Mouse (Mus musculus) embryonic facial prominence, embryonic 15.5 days (tissue): ENCODE measurements at regions not wholly inside any gene's neighbourhood (a gene's known extent, or its start where the extent isn't known, plus 50 kb on each side); places are given as distances from the start of the nearest gene placed in this dataset.

Experiments used
- ATAC-seq: fragments of 200-750 bp; cut with Nextera tagmentation; 2 replicates; pipeline ENCODE4 v1.8.0; 2017; ENCODE audit warnings: low read depth, moderate TSS enrichment; ENCODE audit not compliant: insufficient number of reproducible peaks, low FRiP score, low TSS enrichment
- H3K27ac ChIP-seq: fragments of 300-500 bp; sonication (generic); replicated peaks from 2 replicates; pipeline ENCODE4 v1.5.1; 2015; ENCODE audit warnings: mild to moderate bottlenecking, inconsistent platforms
- H3K27me3 ChIP-seq: fragments of 300-500 bp; sonication (generic); 2 replicates; pipeline ENCODE4 v1.6.1; 2015; ENCODE audit warnings: inconsistent platforms
- H3K36me3 ChIP-seq: fragments of 300-500 bp; sonication (generic); 2 replicates; pipeline ENCODE4 v1.6.1; 2015; ENCODE audit warnings: mild to moderate bottlenecking, inconsistent platforms
- H3K4me1 ChIP-seq: fragments of 300-500 bp; sonication (generic); 2 replicates; pipeline ENCODE4 v1.6.1; 2015; ENCODE audit warnings: inconsistent platforms
- H3K4me2 ChIP-seq: fragments of 300-500 bp; sonication (generic); replicated peaks from 2 replicates; pipeline ENCODE4 v1.6.1; 2015; ENCODE audit warnings: mild to moderate bottlenecking, inconsistent platforms
- H3K4me3 ChIP-seq: fragments of 300-500 bp; sonication (generic); replicated peaks from 2 replicates; pipeline ENCODE4 v1.5.1; 2015; ENCODE audit warnings: mild to moderate bottlenecking, inconsistent platforms
- H3K9ac ChIP-seq: fragments of 300-500 bp; sonication (generic); 2 replicates; pipeline ENCODE4 v1.6.1; 2015; ENCODE audit warnings: inconsistent platforms
- H3K9me3 ChIP-seq: fragments of 300-500 bp; sonication (generic); replicated peaks from 2 replicates; pipeline ENCODE4 v1.6.1; 2016; ENCODE audit warnings: inconsistent platforms
- WGBS: fragments of 180-500 bp; shearing (Covaris S2); methylation state at CpG from one replicate; pipeline ENCODE4 v1.1.7; 2015; 5-methylcytosine and 5-hydroxymethylcytosine counted together

DNA sequence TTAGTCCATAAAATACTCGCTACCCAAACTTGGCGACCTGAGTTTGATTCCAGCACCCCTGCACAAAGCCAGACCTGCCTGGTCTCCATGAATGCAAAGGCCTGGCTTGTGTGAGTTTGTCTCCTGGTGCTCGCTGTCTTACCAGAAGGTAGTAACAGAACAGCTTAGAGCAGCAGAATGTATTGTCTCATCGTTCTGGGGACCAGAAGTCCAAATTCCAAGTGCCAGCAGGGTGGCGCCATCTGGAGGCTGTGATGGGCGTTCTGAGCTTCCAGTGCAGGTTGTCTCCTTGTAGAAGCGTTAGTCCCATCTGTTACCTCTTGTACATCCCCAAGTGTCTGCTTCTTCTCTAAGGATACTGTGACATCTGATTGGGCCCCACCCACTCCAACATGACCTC lies 57.5 kb upstream of the Sec14l1 start:
- H3K4me1 ChIP-seq = peaks cover 12% of the 10 kb centered on the region; the same call in 1 of the 2 replicates
- no peak overlapping the region for H3K4me3 ChIP-seq
- H3K27me3 ChIP-seq = no peaks in the 10 kb centered on the region
- H3K9me3 ChIP-seq = no peaks in the 10 kb centered on the region
- no peak overlapping the region for H3K27ac ChIP-seq
- no peak for ATAC-seq
- 33% methylated on average over 7 of the region's 7 CpGs for WGBS
- H3K4me2 ChIP-seq = no peak overlapping the region
- no peak overlapping the region for H3K9ac ChIP-seq
- no peaks in the 10 kb centered on the region for H3K36me3 ChIP-seq

- Histone ChIP-seq H3K4me2 (no peak overlapping the region), H3K4me1 (peaks cover 12% of the 10 kb centered on the region; the same call in 1 of the 2 replicates), H3K36me3 (no peaks in the 10 kb centered on the region), H3K27me3 (no peaks in the 10 kb centered on the region), H3K9me3 (no peaks in the 10 kb centered on the region), H3K27ac (no peak overlapping the region), H3K9ac (no peak overlapping the region), H3K4me3 (no peak overlapping the region)
- ATAC-seq = no peak
- 62% methylated on average over 8 of the region's 8 CpGs for WGBS
Observed at GRCm38 (mm10) chr11:117059120-117059519, 55.8 kb upstream of the Sec14l1 start.

DNA sequence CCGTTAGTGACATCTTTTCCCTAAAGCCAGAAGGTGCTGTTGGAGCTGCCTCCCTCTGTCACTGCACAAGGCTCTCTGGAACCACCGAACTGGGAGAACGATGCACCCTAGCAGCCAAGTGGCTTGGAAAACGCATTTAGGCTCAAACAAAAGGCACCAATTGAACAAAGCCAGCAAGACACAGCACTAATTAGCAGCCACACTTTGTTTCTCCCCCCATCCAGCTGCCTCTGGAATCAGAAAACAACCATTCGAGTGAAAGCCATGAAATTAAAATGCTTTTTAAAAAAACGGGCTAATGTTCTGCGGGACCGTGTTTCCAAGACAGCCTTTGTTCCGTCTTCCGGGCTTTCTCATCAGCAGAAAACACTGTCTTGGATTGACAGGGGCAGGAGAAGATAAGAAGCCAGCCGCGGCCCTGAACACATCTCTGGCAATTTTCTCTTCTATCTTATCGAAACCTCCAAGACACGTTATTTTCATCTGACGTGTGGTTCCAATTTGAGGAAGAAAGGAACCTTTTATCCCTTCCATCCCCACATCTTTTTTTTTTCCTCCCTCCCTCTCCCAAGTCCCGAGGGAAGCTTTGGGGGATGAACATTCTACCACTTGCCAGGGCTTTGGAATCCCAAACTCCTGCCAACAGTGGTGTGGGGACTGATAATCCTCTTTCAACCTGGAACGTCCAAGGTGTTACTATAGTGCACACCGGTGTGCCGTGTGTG lies 54.8 kb upstream of the Sec14l1 start:
- H3K36me3 ChIP-seq = no peaks in the 10 kb centered on the region
- peaks cover 12% of the 10 kb centered on the region; the same call in 1 of the 2 replicates for H3K4me1 ChIP-seq
- no peak for ATAC-seq
- H3K9me3 ChIP-seq = no peaks in the 10 kb centered on the region
- 6% methylated on average over 19 of the region's 19 CpGs for WGBS
- no peak overlapping the region for H3K9ac ChIP-seq
- H3K4me2 ChIP-seq = no peak overlapping the region
- no peak overlapping the region for H3K27ac ChIP-seq
- no peaks in the 10 kb centered on the region for H3K27me3 ChIP-seq
- no peak overlapping the region for H3K4me3 ChIP-seq

DNA sequence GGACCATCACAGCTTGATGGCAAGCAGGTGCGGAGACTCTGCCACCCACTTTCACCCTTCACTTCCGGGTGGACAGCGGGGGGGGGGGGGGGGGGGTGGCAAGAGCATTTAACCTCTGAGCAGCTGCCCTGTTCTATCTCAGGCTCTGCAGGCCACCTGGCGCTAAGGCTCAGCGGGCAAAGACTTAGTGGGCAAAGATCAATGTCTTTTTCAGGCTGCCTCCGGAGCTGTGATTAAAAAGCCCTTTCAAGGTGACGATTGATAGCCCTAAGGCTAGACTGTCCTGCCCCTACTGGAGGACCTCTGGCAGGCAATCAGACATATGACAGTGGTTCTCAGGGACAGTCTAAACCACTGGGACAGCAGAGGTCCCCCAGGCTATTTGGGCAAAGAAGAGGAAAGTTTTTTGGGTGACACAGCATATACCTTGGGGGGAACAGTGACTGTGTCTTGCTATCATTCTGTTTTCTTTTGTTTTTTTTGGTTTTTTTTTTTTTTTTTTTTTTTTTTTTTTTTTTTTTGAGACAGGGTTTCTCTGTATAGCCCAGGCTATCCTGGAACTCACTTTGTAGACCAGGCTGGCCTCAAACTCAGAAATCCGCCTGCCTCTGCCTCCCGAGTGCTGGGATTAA lies 54.1 kb upstream of the Sec14l1 start:
- WGBS = 33% methylated on average over 8 of the region's 9 CpGs
- Histone ChIP-seq H3K4me1 (peaks cover 12% of the 10 kb centered on the region; the same call in 1 of the 2 replicates), H3K4me2 (no peak overlapping the region), H3K9ac (no peak overlapping the region), H3K27me3 (no peaks in the 10 kb centered on the region), H3K9me3 (no peaks in the 10 kb centered on the region), H3K4me3 (no peak overlapping the region), H3K27ac (no peak overlapping the region), H3K36me3 (no peaks in the 10 kb centered on the region)
- ATAC-seq = no peak

DNA sequence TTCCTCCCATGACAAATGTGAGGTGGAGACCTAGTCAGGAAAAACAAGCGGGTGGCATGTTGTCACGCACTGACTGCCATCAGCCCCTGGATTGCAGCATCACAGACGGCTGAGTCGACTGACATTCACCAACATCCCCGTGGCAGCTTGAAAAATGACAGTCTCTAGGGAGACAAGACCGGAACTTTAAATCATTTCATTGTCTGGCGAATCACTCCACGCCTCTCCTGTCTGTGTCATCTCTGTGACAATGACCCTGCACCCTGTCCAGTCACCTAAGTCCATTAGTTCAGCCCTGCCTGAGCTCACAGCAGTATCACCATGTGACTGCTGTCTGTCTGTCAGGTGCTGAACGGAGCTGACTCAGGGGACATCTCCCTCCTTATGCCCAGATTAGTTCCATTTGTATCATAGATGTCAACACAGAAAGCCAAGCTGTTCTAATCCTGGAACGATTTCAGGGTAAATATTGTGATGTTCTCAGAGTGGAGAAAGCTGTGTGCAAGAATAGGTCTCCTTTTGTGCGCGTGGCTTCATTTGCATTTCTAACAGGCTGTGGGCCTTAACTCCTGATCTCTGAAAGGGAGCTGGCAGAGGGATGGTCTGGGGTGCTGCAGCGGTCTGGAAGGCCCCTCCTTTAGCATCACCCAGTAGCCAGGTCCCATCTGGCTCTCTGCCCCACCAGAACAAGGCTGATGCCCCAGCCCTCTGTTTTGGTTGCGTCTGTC lies 52.0 kb upstream of the Sec14l1 start:
- H3K4me1 ChIP-seq = 0 out of 2 replicates have a peak, but pooled peaks cover 9% of the 10 kb centered on the region
- H3K27me3 ChIP-seq = no peaks in the 10 kb centered on the region
- no peak overlapping the region for H3K27ac ChIP-seq
- no peak overlapping the region for H3K9ac ChIP-seq
- ATAC-seq = no peak
- no peak overlapping the region for H3K4me3 ChIP-seq
- no peak overlapping the region for H3K4me2 ChIP-seq
- 55% methylated on average over 14 of the region's 14 CpGs for WGBS
- H3K9me3 ChIP-seq = no peaks in the 10 kb centered on the region
- no peaks in the 10 kb centered on the region for H3K36me3 ChIP-seq
